Mouse (Mus musculus): ENCODE measurements around the gene Wfdc18. TPM values are rescaled to one million over a fixed set of nuclear protein-coding genes. Genes with fewer than 3 reads are reported as not detected.
A peak's percentile ranks its signal among the peaks of the same experiment; 100 is the strongest.

Gene Wfdc18
- polyA plus RNA-seq, 1 experiment from 2014 or later: not detected

GRCm38 (mm10) chr11:83734215-83734614 lies 25.4 kb downstream of the Wfdc18 start:
- Histone ChIP-seq H3K4me1 (ENCODE audit: control insufficient read depth, insufficient read depth, low read length) (no peaks in the 10 kb centered on the region), H3K4me2 (ENCODE audit: low read depth, low read length) (no peak overlapping the region), H3K9ac (replicated peaks; ENCODE audit: low read length) (no peak overlapping the region), H3K4me3 (ENCODE audit: low read depth, low read length) (no peak overlapping the region), H3K36me3 (replicated peaks; ENCODE audit: control insufficient read depth, insufficient read depth, low read depth, low read length) (no peaks in the 10 kb centered on the region), H3K27ac (replicated peaks; ENCODE audit: low read depth, low read length) (no peak overlapping the region), H3K27me3 (ENCODE audit: control insufficient read depth, insufficient read depth, low read length) (no peaks in the 10 kb centered on the region), H3K9me3 (replicated peaks; ENCODE audit: control insufficient read depth, low read length) (no peaks in the 10 kb centered on the region)
- 80% methylated on average over 1 of the region's 1 CpGs for WGBS
- ATAC-seq (replicated peaks; ENCODE audit: insufficient number of reproducible peaks, low FRiP score, low TSS enrichment, low read depth) (no peak), DNase-seq (ENCODE audit: low spot score) (no peak)

- 70% methylated on average over 2 of the region's 2 CpGs for WGBS
- H3K27ac ChIP-seq (replicated peaks; ENCODE audit: low read depth, low read length): no peak overlapping the region
- H3K4me2 ChIP-seq (ENCODE audit: low read depth, low read length): no peak overlapping the region
- H3K27me3 ChIP-seq (ENCODE audit: control insufficient read depth, insufficient read depth, low read length): no peaks in the 10 kb centered on the region
- no peaks in the 10 kb centered on the region for H3K9me3 ChIP-seq (replicated peaks; ENCODE audit: control insufficient read depth, low read length)
- H3K4me1 ChIP-seq (ENCODE audit: control insufficient read depth, insufficient read depth, low read length): no peaks in the 10 kb centered on the region
- no peak for DNase-seq (ENCODE audit: low spot score)
- H3K36me3 ChIP-seq (replicated peaks; ENCODE audit: control insufficient read depth, insufficient read depth, low read depth, low read length): no peaks in the 10 kb centered on the region
- H3K9ac ChIP-seq (replicated peaks; ENCODE audit: low read length): no peak overlapping the region
- H3K4me3 ChIP-seq (ENCODE audit: low read depth, low read length): no peak overlapping the region
- no peak for ATAC-seq (replicated peaks; ENCODE audit: insufficient number of reproducible peaks, low FRiP score, low TSS enrichment, low read depth)
These were observed 27.1 kb downstream of the Wfdc18 start for GRCm38 (mm10) chr11:83735881-83736280.

DNA sequence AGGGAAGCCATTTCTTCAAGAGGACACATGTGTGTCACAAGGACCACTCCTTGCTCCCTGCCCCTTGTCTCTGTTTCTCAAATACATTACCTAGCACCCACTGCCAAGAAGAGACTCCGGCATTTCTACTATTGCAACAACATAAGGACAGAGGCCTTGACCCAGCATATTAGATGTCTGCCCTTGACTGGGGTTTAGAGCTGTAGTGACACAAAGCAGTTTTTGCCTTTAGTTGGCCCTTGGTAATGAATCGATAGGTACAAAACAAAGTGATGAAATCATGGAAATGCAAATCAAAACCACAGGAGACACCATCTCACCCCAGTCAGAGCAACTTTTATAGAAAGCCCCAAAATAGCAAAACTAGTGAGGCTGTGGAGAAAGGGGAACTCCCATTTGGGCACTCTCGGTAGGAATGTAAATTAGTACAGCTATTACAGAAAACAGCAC lies 28.3 kb downstream of the Wfdc18 start:
- Histone ChIP-seq H3K4me2 (ENCODE audit: low read depth, low read length) (no peak overlapping the region), H3K36me3 (replicated peaks; ENCODE audit: control insufficient read depth, insufficient read depth, low read depth, low read length) (no peaks in the 10 kb centered on the region), H3K27me3 (ENCODE audit: control insufficient read depth, insufficient read depth, low read length) (no peaks in the 10 kb centered on the region), H3K4me1 (ENCODE audit: control insufficient read depth, insufficient read depth, low read length) (no peaks in the 10 kb centered on the region), H3K9me3 (replicated peaks; ENCODE audit: control insufficient read depth, low read length) (no peaks in the 10 kb centered on the region), H3K4me3 (ENCODE audit: low read depth, low read length) (no peak overlapping the region), H3K9ac (replicated peaks; ENCODE audit: low read length) (no peak overlapping the region), H3K27ac (replicated peaks; ENCODE audit: low read depth, low read length) (no peak overlapping the region)
- ATAC-seq (replicated peaks; ENCODE audit: insufficient number of reproducible peaks, low FRiP score, low TSS enrichment, low read depth) (no peak), DNase-seq (ENCODE audit: low spot score) (no peak)
- whole genome bisulfite sequencing: 79% methylated on average over 3 of the region's 3 CpGs

DNA sequence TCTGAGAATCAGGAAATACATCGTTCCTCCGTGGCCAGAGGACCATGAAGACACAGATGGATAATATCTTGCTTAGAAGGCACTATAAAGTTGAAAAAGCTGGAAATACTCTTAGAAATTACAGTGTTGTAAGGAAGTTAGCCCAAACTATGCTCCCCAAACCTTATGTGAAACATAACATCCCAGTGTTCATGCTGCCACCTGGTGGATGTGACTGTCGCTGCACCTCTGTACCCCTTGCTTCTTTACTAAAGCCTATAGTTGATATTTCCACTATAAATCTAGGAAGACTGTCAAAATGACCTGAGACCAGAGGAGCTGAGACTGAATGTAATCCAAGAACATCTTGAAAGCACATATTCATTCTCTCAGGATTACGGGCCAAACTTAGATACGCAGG lies 30.4 kb downstream of the Wfdc18 start:
- Histone ChIP-seq H3K4me3 (ENCODE audit: low read depth, low read length) (no peak overlapping the region), H3K27me3 (ENCODE audit: control insufficient read depth, insufficient read depth, low read length) (no peaks in the 10 kb centered on the region), H3K4me1 (ENCODE audit: control insufficient read depth, insufficient read depth, low read length) (no peaks in the 10 kb centered on the region), H3K27ac (replicated peaks; ENCODE audit: low read depth, low read length) (no peak overlapping the region), H3K9me3 (replicated peaks; ENCODE audit: control insufficient read depth, low read length) (no peaks in the 10 kb centered on the region), H3K9ac (replicated peaks; ENCODE audit: low read length) (no peak overlapping the region), H3K4me2 (ENCODE audit: low read depth, low read length) (no peak overlapping the region), H3K36me3 (replicated peaks; ENCODE audit: control insufficient read depth, insufficient read depth, low read depth, low read length) (no peaks in the 10 kb centered on the region)
- ATAC-seq (replicated peaks; ENCODE audit: insufficient number of reproducible peaks, low FRiP score, low TSS enrichment, low read depth) (no peak), DNase-seq (ENCODE audit: low spot score) (peak; percentile 86)
- 30% methylated on average over 5 of the region's 5 CpGs for WGBS

DNA sequence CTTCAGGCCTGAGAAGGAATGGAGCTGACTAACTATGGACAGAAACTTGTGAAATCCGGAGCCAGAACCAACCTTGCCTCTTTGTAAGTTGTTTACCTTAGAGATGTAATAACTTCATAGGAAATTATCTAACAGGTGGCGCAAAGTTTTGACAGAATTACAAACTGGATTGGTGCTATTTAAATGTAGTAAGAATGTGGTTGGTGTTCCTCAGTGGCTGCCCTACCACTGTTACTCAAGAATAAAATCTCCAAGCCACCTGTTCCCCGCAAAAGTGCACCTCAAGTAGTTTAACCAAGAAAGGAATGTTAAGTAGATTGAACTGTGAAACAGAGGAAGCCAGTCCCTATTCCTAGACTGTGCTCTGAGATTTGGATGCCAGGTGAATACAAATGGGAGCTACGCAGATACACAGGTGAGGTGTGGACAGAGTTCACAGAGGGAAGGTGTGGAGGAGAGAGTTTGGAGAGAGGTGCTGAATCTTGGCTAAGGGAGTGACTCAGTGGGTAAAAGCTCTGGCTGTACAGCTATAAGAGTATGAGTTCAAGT lies 31.7 kb downstream of the Wfdc18 start:
- Histone ChIP-seq H3K4me1 (ENCODE audit: control insufficient read depth, insufficient read depth, low read length) (no peaks in the 10 kb centered on the region), H3K4me2 (ENCODE audit: low read depth, low read length) (no peak overlapping the region), H3K36me3 (replicated peaks; ENCODE audit: control insufficient read depth, insufficient read depth, low read depth, low read length) (no peaks in the 10 kb centered on the region), H3K27ac (replicated peaks; ENCODE audit: low read depth, low read length) (no peak overlapping the region), H3K9ac (replicated peaks; ENCODE audit: low read length) (no peak overlapping the region), H3K27me3 (ENCODE audit: control insufficient read depth, insufficient read depth, low read length) (no peaks in the 10 kb centered on the region), H3K4me3 (ENCODE audit: low read depth, low read length) (no peak overlapping the region), H3K9me3 (replicated peaks; ENCODE audit: control insufficient read depth, low read length) (no peaks in the 10 kb centered on the region)
- ATAC-seq (replicated peaks; ENCODE audit: insufficient number of reproducible peaks, low FRiP score, low TSS enrichment, low read depth) (no peak), DNase-seq (ENCODE audit: low spot score) (no peak)
- WGBS: 81% methylated on average over 4 of the region's 4 CpGs

DNA sequence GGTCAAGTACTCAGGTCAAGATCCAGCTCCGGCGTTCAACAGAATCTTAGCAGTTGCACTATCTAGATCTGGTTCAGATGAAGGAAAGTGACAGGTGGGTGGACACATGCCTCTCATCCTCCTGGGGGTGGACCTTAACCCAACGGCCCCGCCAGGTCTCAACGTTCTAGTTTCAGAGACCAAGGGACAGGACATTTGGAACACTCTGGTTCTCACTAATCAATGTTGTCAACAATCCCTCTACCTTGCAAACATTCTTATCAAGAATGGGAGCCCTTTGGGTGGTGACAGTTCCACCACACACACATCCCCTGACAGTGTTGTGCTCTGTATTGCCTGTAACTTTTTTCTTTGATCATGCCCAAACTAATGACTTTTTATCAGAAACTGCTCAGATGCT lies 33.0 kb downstream of the Wfdc18 start:
- Histone ChIP-seq H3K27ac (replicated peaks; ENCODE audit: low read depth, low read length) (no peak overlapping the region), H3K9me3 (replicated peaks; ENCODE audit: control insufficient read depth, low read length) (no peaks in the 10 kb centered on the region), H3K4me3 (ENCODE audit: low read depth, low read length) (no peak overlapping the region), H3K4me1 (ENCODE audit: control insufficient read depth, insufficient read depth, low read length) (no peaks in the 10 kb centered on the region), H3K4me2 (ENCODE audit: low read depth, low read length) (no peak overlapping the region), H3K27me3 (ENCODE audit: control insufficient read depth, insufficient read depth, low read length) (no peaks in the 10 kb centered on the region), H3K9ac (replicated peaks; ENCODE audit: low read length) (no peak overlapping the region), H3K36me3 (replicated peaks; ENCODE audit: control insufficient read depth, insufficient read depth, low read depth, low read length) (no peaks in the 10 kb centered on the region)
- ATAC-seq (replicated peaks; ENCODE audit: insufficient number of reproducible peaks, low FRiP score, low TSS enrichment, low read depth): no peak
- DNase-seq (ENCODE audit: low spot score): no peak
- 74% methylated on average over 5 of the region's 5 CpGs for WGBS

- no peak for DNase-seq (ENCODE audit: low spot score)
- H3K4me2 ChIP-seq (ENCODE audit: low read depth, low read length): no peak overlapping the region
These were observed 34.0 kb downstream of the Wfdc18 start for GRCm38 (mm10) chr11:83742731-83743355.

DNA sequence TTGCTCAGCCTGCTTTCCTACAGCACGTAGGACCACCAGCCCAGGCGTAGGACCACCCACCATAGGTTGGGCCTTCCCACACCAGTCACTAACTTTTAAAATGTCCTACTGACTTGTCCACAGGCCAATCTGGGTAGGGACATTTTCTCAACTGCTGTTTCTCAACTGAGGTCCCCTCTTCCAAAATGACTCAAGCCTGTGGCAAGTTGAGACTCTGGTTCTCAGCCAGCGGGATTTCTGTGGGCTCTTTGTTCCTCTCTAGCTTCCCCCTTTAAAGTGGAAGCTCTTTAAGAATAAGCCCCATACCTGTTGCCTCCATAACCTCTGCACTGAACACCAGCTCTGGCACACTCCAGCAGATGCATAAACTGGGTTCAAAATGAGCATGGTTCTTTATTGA lies 34.7 kb downstream of the Wfdc18 start:
- 85% methylated on average over 3 of the region's 3 CpGs for WGBS
- no peaks in the 10 kb centered on the region; the same call in 1 of the 2 replicates for H3K27me3 ChIP-seq (ENCODE audit: control insufficient read depth, insufficient read depth, low read length)
- no peaks in the 10 kb centered on the region for H3K36me3 ChIP-seq (replicated peaks; ENCODE audit: control insufficient read depth, insufficient read depth, low read depth, low read length)
- H3K9ac ChIP-seq (replicated peaks; ENCODE audit: low read length): no peak overlapping the region
- no peak overlapping the region for H3K4me2 ChIP-seq (ENCODE audit: low read depth, low read length)
- H3K4me1 ChIP-seq (ENCODE audit: control insufficient read depth, insufficient read depth, low read length): no peaks in the 10 kb centered on the region
- ATAC-seq (replicated peaks; ENCODE audit: insufficient number of reproducible peaks, low FRiP score, low TSS enrichment, low read depth): no peak
- no peaks in the 10 kb centered on the region for H3K9me3 ChIP-seq (replicated peaks; ENCODE audit: control insufficient read depth, low read length)
- no peak overlapping the region for H3K27ac ChIP-seq (replicated peaks; ENCODE audit: low read depth, low read length)
- DNase-seq (ENCODE audit: low spot score): no peak
- no peak overlapping the region for H3K4me3 ChIP-seq (ENCODE audit: low read depth, low read length)

More at GRCm38 (mm10) chr11:83742731-83743355, 34.0 kb downstream of the Wfdc18 start:
- no peaks in the 10 kb centered on the region for H3K4me1 ChIP-seq (ENCODE audit: control insufficient read depth, insufficient read depth, low read length)
- ATAC-seq (replicated peaks; ENCODE audit: insufficient number of reproducible peaks, low FRiP score, low TSS enrichment, low read depth): no peak
- 73% methylated on average over 9 of the region's 9 CpGs for WGBS
- no peak overlapping the region for H3K27ac ChIP-seq (replicated peaks; ENCODE audit: low read depth, low read length)
- no peaks in the 10 kb centered on the region for H3K9me3 ChIP-seq (replicated peaks; ENCODE audit: control insufficient read depth, low read length)
- no peaks in the 10 kb centered on the region; the same call in 1 of the 2 replicates for H3K27me3 ChIP-seq (ENCODE audit: control insufficient read depth, insufficient read depth, low read length)
- no peaks in the 10 kb centered on the region for H3K36me3 ChIP-seq (replicated peaks; ENCODE audit: control insufficient read depth, insufficient read depth, low read depth, low read length)
- no peak overlapping the region for H3K9ac ChIP-seq (replicated peaks; ENCODE audit: low read length)
- no peak overlapping the region for H3K4me3 ChIP-seq (ENCODE audit: low read depth, low read length)

All from embryonic facial prominence, embryonic 11.5 days (tissue).